Mouse (Mus musculus): ENCODE data around the gene Cpm. TPM values are rescaled to one million over a fixed set of nuclear protein-coding genes. Genes with fewer than 3 reads are reported as not detected.

The Cpm gene
- total and polyA plus RNA-seq, 3 experiments: 0.04 to 0.31 (median 0.17) TPM

DNA sequence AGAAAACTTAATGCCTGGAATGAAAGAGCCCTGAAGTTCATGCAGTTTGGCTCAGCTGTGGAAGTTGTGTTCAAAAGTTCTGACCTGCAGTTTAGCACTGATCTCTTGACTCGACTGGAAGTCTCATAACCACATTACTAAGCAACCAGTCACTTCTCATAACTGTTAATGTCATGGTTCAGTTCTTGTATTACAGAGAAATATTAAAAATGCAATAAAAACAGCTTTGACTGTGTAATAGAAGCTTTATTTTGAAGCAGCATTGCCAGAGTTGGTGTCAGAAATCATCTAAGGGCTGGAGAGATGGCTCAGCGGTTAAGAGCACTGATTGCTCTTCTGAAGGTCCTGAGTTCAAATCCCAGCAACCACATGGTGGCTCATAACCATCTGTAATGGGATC is 1.5 kb downstream of the Cpm start:
- Histone ChIP-seq H3K36me3 (replicated peaks in 1 of 2; ENCODE audit: control insufficient read depth in 1 of 2, insufficient read depth in 1 of 2, low read length in 1 of 2) (no peaks in the 10 kb centered on the region), H3K4me2 (ENCODE audit: insufficient read depth, low read depth, poor library complexity, severe bottlenecking) (no peak overlapping the region), H3K4me1 (ENCODE audit: control insufficient read depth in 1 of 2, insufficient read depth in 2 of 2) (peaks cover 9 to 14% of the 10 kb centered on the region in 2 experiments), H3K9ac (ENCODE audit: insufficient read depth, low read depth) (no peak overlapping the region), H3K27me3 (replicated peaks) (peaks cover 41% of the 10 kb centered on the region), H3K79me2 (replicated peaks; ENCODE audit: control insufficient read depth, extremely low read depth, insufficient read depth, poor library complexity, severe bottlenecking) (no peaks in the 10 kb centered on the region), H3K9me3 (replicated peaks; ENCODE audit: low read length) (peaks cover under 1% of the 10 kb centered on the region), H3K4me3 (replicated peaks in 1 of 3; ENCODE audit: low read depth in 2 of 3, low read length in 2 of 3, poor library complexity in 1 of 3) (no peak overlapping the region), H3K27ac (ENCODE audit: insufficient read depth, low read depth) (no peak overlapping the region)
- no peak for TF ChIP-seq NELFE (IDR thresholded peaks at IDR 0.05; ENCODE audit: low read depth, low read length)
- no peak for TF ChIP-seq ZMIZ1 (IDR thresholded peaks at IDR 0.05; ENCODE audit: low read depth, low read length)
- no peak for TF ChIP-seq JUND (conservative IDR thresholded peaks at IDR 0.05; ENCODE audit: low read depth, low read length)
- no peak for TF ChIP-seq HCFC1 (IDR thresholded peaks at IDR 0.05; ENCODE audit: low read depth, low read length)
- no peak for TF ChIP-seq TBP (conservative IDR thresholded peaks at IDR 0.05; ENCODE audit: low read depth, low read length)
- TF ChIP-seq ETS1 (conservative IDR thresholded peaks at IDR 0.05; ENCODE audit: low read depth, low read length): no peak
- TF ChIP-seq MXI1 (IDR thresholded peaks at IDR 0.05; ENCODE audit: low read depth, low read length): no peak
- no peak for TF ChIP-seq IRF4 (IDR thresholded peaks at IDR 0.05; ENCODE audit: low read depth, low read length)
- TF ChIP-seq ELF1 (IDR thresholded peaks at IDR 0.05; ENCODE audit: low read depth, low read length): no peak
- TF ChIP-seq RAD21 (IDR thresholded peaks at IDR 0.05; ENCODE audit: low read depth, low read length): no peak
- in situ Hi-C loops (cut with MboI; ENCODE audit: low pct_ligation_motif_present, low pct_unique_long_range_greater_than_20kb, low sequenced_read_pairs): no loop called here
- DNase-seq (ENCODE audit: extremely low read depth): no peak
- dilution Hi-C loops (cut with MboI; ENCODE audit: extremely low pct_ligation_motif_present, extremely low pct_unique_long_range_greater_than_20kb, low sequenced_read_pairs): no loop called here

DNA sequence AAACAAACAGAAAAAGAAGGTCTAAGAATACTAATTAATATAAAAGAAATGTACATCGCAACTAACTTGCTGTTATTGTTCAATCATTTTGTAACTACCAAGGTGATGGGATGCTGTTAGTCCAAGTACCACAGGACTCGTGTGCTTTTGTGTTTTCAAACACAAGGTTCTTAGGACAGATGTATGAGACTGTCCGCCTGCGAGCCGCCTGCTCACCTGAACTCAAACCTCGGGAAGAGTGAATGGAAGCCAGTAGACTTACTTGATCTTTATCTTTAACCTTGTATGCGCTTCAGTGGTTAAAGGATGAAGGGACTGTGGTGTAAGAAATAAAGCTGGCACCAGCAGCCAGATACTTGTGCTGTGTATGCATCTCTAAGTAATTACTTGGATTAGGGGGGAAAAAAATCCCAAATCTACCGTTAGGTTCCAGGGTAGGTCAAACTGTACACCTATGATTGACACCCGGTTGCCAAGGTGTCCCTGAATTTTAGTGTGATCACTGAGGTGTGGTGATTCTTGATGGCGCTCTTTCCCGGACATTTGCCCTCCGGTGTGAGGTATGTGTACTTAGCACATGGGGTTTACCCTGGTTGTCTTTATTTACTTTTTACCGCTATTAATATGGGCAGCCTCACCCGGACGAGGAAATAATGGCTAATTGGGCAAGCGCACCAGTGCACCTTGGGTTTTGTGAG is 2.4 kb downstream of the Cpm start:
- in situ Hi-C loops (cut with MboI; ENCODE audit: low pct_ligation_motif_present, low pct_unique_long_range_greater_than_20kb, low sequenced_read_pairs): no loop called here
- TF ChIP-seq MXI1 (IDR thresholded peaks at IDR 0.05; ENCODE audit: low read depth, low read length) (no peak), ZC3H11A (IDR thresholded peaks at IDR 0.05; ENCODE audit: low read depth, low read length) (no peak), JUND (conservative IDR thresholded peaks at IDR 0.05; ENCODE audit: low read depth, low read length) (no peak), IRF4 (IDR thresholded peaks at IDR 0.05; ENCODE audit: low read depth, low read length) (no peak)

DNA sequence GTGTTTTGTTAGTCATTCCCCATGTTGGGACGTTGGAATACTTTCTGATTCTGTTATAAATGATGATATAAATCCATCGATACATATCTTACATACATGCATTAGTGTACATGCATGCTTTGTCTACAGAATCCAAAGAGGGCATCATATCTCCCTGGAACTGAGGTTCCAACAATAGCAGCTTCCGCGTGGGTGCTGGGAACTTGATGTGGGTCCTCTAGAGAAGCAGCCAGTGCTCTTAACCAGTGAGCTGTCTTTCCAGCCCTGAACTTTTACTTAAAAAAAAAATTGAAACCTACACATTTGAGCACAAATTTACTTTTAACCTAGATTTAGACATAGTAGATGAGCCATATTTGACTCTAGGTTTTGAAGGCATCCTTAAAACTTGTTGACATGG is 3.1 kb downstream of the Cpm start:
- Histone ChIP-seq H3K4me3 (replicated peaks in 1 of 3; ENCODE audit: low read depth in 2 of 3, low read length in 2 of 3, poor library complexity in 1 of 3) (no peak overlapping the region), H3K4me2 (ENCODE audit: insufficient read depth, low read depth, poor library complexity, severe bottlenecking) (no peak overlapping the region), H3K36me3 (replicated peaks in 1 of 2; ENCODE audit: control insufficient read depth in 1 of 2, insufficient read depth in 1 of 2, low read length in 1 of 2) (no peaks in the 10 kb centered on the region), H3K4me1 (ENCODE audit: control insufficient read depth in 1 of 2, insufficient read depth in 2 of 2) (peaks cover 7 to 10% of the 10 kb centered on the region in 2 experiments), H3K27ac (ENCODE audit: insufficient read depth, low read depth) (no peak overlapping the region), H3K79me2 (replicated peaks; ENCODE audit: control insufficient read depth, extremely low read depth, insufficient read depth, poor library complexity, severe bottlenecking) (no peaks in the 10 kb centered on the region), H3K9me3 (replicated peaks; ENCODE audit: low read length) (peaks cover 2% of the 10 kb centered on the region), H3K27me3 (replicated peaks) (peaks cover 36% of the 10 kb centered on the region), H3K9ac (ENCODE audit: insufficient read depth, low read depth) (no peak overlapping the region)
- dilution Hi-C loops (cut with MboI; ENCODE audit: extremely low pct_ligation_motif_present, extremely low pct_unique_long_range_greater_than_20kb, low sequenced_read_pairs) (no loop called here), in situ Hi-C loops (cut with MboI; ENCODE audit: low pct_ligation_motif_present, low pct_unique_long_range_greater_than_20kb, low sequenced_read_pairs) (no loop called here)
- DNase-seq (ENCODE audit: extremely low read depth): no peak
- TF ChIP-seq NELFE (IDR thresholded peaks at IDR 0.05; ENCODE audit: low read depth, low read length) (no peak), MYC (IDR thresholded peaks at IDR 0.05; ENCODE audit: low read depth, low read length) (no peak), ELF1 (IDR thresholded peaks at IDR 0.05; ENCODE audit: low read depth, low read length) (no peak), TCF12 (IDR thresholded peaks at IDR 0.05; ENCODE audit: low read depth, low read length) (no peak), CHD2 (IDR thresholded peaks at IDR 0.05; ENCODE audit: low read length) (no peak), MAX (IDR thresholded peaks at IDR 0.05; ENCODE audit: low read length) (no peak), HCFC1 (IDR thresholded peaks at IDR 0.05; ENCODE audit: low read depth, low read length) (no peak), MEF2A (IDR thresholded peaks at IDR 0.05; ENCODE audit: borderline replicate concordance, low read depth, low read length) (no peak), POLR2A (IDR thresholded peaks at IDR 0.05; ENCODE audit: low read depth, low read length) (no peak), KAT2A (IDR thresholded peaks at IDR 0.05; ENCODE audit: insufficient replicate concordance, low read length) (no peak), ZNF384 (IDR thresholded peaks at IDR 0.05; ENCODE audit: low read depth, low read length) (no peak), USF1 (IDR thresholded peaks at IDR 0.05; ENCODE audit: low read depth, low read length) (no peak), RAD21 (IDR thresholded peaks at IDR 0.05; ENCODE audit: low read depth, low read length) (no peak), PAX5 (IDR thresholded peaks at IDR 0.05; ENCODE audit: low read length) (no peak), ETS1 (conservative IDR thresholded peaks at IDR 0.05; ENCODE audit: low read depth, low read length) (no peak), POLR2AphosphoS2 (IDR thresholded peaks at IDR 0.05; ENCODE audit: low read depth, low read length) (no peak), IRF4 (IDR thresholded peaks at IDR 0.05; ENCODE audit: low read depth, low read length) (no peak), BHLHE40 (IDR thresholded peaks at IDR 0.05; ENCODE audit: low read depth, low read length) (no peak)

More for the DNA sequence above, 2.4 kb downstream of the Cpm start:
- DNase-seq (ENCODE audit: extremely low read depth): no peak
- no peak overlapping the region for H3K27ac ChIP-seq (ENCODE audit: insufficient read depth, low read depth)
- H3K9me3 ChIP-seq (replicated peaks; ENCODE audit: low read length): peaks cover 2% of the 10 kb centered on the region
- no peak overlapping the region for H3K4me3 ChIP-seq (replicated peaks in 1 of 3; ENCODE audit: low read depth in 2 of 3, low read length in 2 of 3, poor library complexity in 1 of 3)
- H3K79me2 ChIP-seq (replicated peaks; ENCODE audit: control insufficient read depth, extremely low read depth, insufficient read depth, poor library complexity, severe bottlenecking): no peaks in the 10 kb centered on the region
- H3K4me2 ChIP-seq (ENCODE audit: insufficient read depth, low read depth, poor library complexity, severe bottlenecking): no peak overlapping the region
- peaks cover 41% of the 10 kb centered on the region for H3K27me3 ChIP-seq (replicated peaks)
- no peak overlapping the region for H3K9ac ChIP-seq (ENCODE audit: insufficient read depth, low read depth)
- peaks cover 7 to 10% of the 10 kb centered on the region in 2 experiments for H3K4me1 ChIP-seq (ENCODE audit: control insufficient read depth in 1 of 2, insufficient read depth in 2 of 2)
- dilution Hi-C loops (cut with MboI; ENCODE audit: extremely low pct_ligation_motif_present, extremely low pct_unique_long_range_greater_than_20kb, low sequenced_read_pairs): no loop called here
- H3K36me3 ChIP-seq (replicated peaks in 1 of 2; ENCODE audit: control insufficient read depth in 1 of 2, insufficient read depth in 1 of 2, low read length in 1 of 2): no peaks in the 10 kb centered on the region
